Mouse (Mus musculus) liver, adult 2 months (tissue): ENCODE results near the gene Elp5. TPM values are rescaled to one million over a fixed set of nuclear protein-coding genes. Genes with fewer than 3 reads are reported as not detected.
A peak's percentile ranks its signal among the peaks of the same experiment; 100 is the strongest.

Source experiments
- DNase-seq: peaks from one replicate; pipeline ENCODE4 v3.0.0-alpha.2; 2011; ENCODE audit warnings: low read depth, low spot score; ENCODE audit errors: extremely low read depth
- H3K27ac ChIP-seq: fragments of 200-500 bp; replicated peaks from 2 replicates; pipeline ENCODE4 v1.5.1; 2012; ENCODE audit warnings: low read depth, mild to moderate bottlenecking, control low read depth, inconsistent platforms, low read length; ENCODE audit not compliant: insufficient read depth
- H3K27me3 ChIP-seq: fragments of 200-500 bp; 2 replicates; pipeline ENCODE4 v1.6.1; 2012; ENCODE audit warnings: mild to moderate bottlenecking, moderate library complexity, low read length, inconsistent platforms; ENCODE audit not compliant: control insufficient read depth, insufficient read depth
- H3K36me3 ChIP-seq: fragments of 200-500 bp; 2 replicates; pipeline ENCODE4 v1.6.1; 2012; ENCODE audit warnings: low read length, inconsistent platforms; ENCODE audit not compliant: control insufficient read depth, insufficient read depth
- H3K4me1 ChIP-seq: fragments of 200-500 bp; 2 replicates; pipeline ENCODE4 v1.6.1; 2011; ENCODE audit warnings: low read length; ENCODE audit not compliant: control insufficient read depth, insufficient read depth
- H3K4me3 ChIP-seq: fragments of 200-500 bp; 2 replicates; pipeline ENCODE4 v1.5.1; 2011; ENCODE audit warnings: low read depth, mild to moderate bottlenecking, control low read depth, low read length, moderate library complexity; ENCODE audit not compliant: insufficient read depth
- H3K79me2 ChIP-seq: fragments of 200-500 bp; 2 replicates; pipeline ENCODE4 v1.6.1; 2012; ENCODE audit warnings: inconsistent platforms, mild to moderate bottlenecking, low read length, moderate library complexity; ENCODE audit not compliant: control insufficient read depth, insufficient read depth
- H3K9ac ChIP-seq: fragments of 200-500 bp; 2 replicates; pipeline ENCODE4 v1.6.1; 2012; ENCODE audit warnings: low read depth, mild to moderate bottlenecking, control low read depth, inconsistent platforms, low read length
- CTCF ChIP-seq: fragments of 200-500 bp; IDR thresholded peaks from 2 replicates; pipeline ENCODE4 v1.5.1; 2011; ENCODE audit warnings: low read depth, low read length, control low read depth
- POLR2A ChIP-seq: fragments of 200-500 bp; IDR thresholded peaks from 2 replicates; pipeline ENCODE4 v1.6.1; 2011; ENCODE audit warnings: low read length, control low read depth; ENCODE audit not compliant: insufficient read depth; ENCODE audit errors: extremely low read depth
- WGBS: fragments of 180-500 bp; shearing (Covaris S2); methylation state at CpG from one replicate; pipeline ENCODE4 v1.1.7; 2018; 5-methylcytosine and 5-hydroxymethylcytosine counted together
- polyA plus RNA-seq: library from polyadenylated mRNA; depleted of rRNA; stranded (reverse); fragments of >200 nt; gene quantifications from 2 replicates; pipeline ENCODE4 v1.2.3, GENCODE M21; 2012
- total RNA-seq: library from RNA; depleted of rRNA; stranded (reverse); fragments of >200 nt; gene quantifications from 2 replicates; pipeline ENCODE4 v1.2.3, GENCODE M21; 2014

The Elp5 gene
- total and polyA plus RNA-seq, 2 experiments: 19.5 to 30.8 TPM

DNA sequence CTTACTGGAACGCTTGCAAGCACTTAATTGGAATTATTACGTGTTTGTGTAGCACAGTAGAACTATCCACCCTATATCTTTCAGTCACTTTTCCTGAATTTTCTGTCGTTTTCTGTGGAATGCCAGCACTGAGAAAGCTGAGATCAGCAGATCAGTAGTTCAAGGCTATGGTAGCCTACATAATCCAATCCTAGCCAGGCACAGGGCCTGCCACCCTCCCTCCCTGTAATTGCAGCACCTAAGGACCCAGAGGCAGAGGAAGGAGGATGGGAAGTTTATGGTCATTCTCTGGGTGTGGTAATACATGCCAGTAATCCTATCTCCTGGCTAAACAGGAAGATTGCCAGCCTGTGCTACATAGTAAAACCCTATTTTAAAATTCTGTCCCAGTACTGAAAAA, 59.5 kb downstream of the Elp5 start:
- no peaks in the 10 kb centered on the region for H3K27me3 ChIP-seq
- peaks cover 5% of the 10 kb centered on the region; the same call in 1 of the 2 replicates for H3K4me1 ChIP-seq
- WGBS: 49% methylated on average over 3 of the region's 3 CpGs
- H3K4me3 ChIP-seq: no peak overlapping the region
- peaks cover 11% of the 10 kb centered on the region for H3K79me2 ChIP-seq
- no peak for DNase-seq
- H3K36me3 ChIP-seq: peaks cover 14% of the 10 kb centered on the region
- no peak for TF ChIP-seq CTCF
- no peak for TF ChIP-seq POLR2A
- peak overlapping the region; percentile 90 for H3K27ac ChIP-seq
- H3K9ac ChIP-seq: peak overlapping the region; percentile 36; the same call in 1 of the 2 replicates

- TF ChIP-seq POLR2A (no peak), CTCF (no peak)
- Histone ChIP-seq H3K4me1 (peaks cover 5% of the 10 kb centered on the region; the same call in 1 of the 2 replicates), H3K79me2 (peaks cover 11% of the 10 kb centered on the region), H3K4me3 (peak overlapping the region; percentile 55), H3K9ac (peak overlapping the region; percentile 80), H3K27ac (peak overlapping the region; percentile 90), H3K27me3 (no peaks in the 10 kb centered on the region), H3K36me3 (peaks cover 20% of the 10 kb centered on the region)
- peak; percentile 46 for DNase-seq
- 3% methylated on average over 12 of the region's 12 CpGs for WGBS
These were observed 60.1 kb downstream of the Elp5 start for GRCm38 (mm10) chr11:69922012-69922756.

- peaks cover 21% of the 10 kb centered on the region for H3K36me3 ChIP-seq
- H3K79me2 ChIP-seq: peaks cover 11% of the 10 kb centered on the region
- H3K27me3 ChIP-seq: no peaks in the 10 kb centered on the region
- peak within 1 kb of the TSS; percentile 89 for H3K4me3 ChIP-seq
- peak within 1 kb of the TSS; percentile 93 for H3K27ac ChIP-seq
- peaks cover 5% of the 10 kb centered on the region; the same call in 1 of the 2 replicates for H3K4me1 ChIP-seq
- peak; percentile 99 for DNase-seq
- TF ChIP-seq CTCF: peak; percentile 63
- TF ChIP-seq POLR2A: peak; percentile 86
- whole genome bisulfite sequencing: under 1% methylated on average over 78 of the region's 78 CpGs
- H3K9ac ChIP-seq: peak within 1 kb of the TSS; percentile 97
These were observed 61.0 kb downstream of the Elp5 start, which contains the start of gene Eif5a for GRCm38 (mm10) chr11:69921114-69922011. TSS of gene Eif5a (minus strand) at chr11:69921958.

- Histone ChIP-seq H3K36me3 (peaks cover 24% of the 10 kb centered on the region), H3K27ac (peak overlapping the region; percentile 93), H3K4me3 (peak overlapping the region; percentile 89), H3K79me2 (peaks cover 11% of the 10 kb centered on the region), H3K27me3 (no peaks in the 10 kb centered on the region), H3K9ac (peak overlapping the region; percentile 97), H3K4me1 (peaks cover 9% of the 10 kb centered on the region; the same call in 1 of the 2 replicates)
- TF ChIP-seq CTCF (no peak), POLR2A (no peak)
- DNase-seq: no peak
- WGBS: 1% methylated on average over 64 of the region's 65 CpGs
These were observed 61.9 kb downstream of the Elp5 start for GRCm38 (mm10) chr11:69920266-69921031.

DNA sequence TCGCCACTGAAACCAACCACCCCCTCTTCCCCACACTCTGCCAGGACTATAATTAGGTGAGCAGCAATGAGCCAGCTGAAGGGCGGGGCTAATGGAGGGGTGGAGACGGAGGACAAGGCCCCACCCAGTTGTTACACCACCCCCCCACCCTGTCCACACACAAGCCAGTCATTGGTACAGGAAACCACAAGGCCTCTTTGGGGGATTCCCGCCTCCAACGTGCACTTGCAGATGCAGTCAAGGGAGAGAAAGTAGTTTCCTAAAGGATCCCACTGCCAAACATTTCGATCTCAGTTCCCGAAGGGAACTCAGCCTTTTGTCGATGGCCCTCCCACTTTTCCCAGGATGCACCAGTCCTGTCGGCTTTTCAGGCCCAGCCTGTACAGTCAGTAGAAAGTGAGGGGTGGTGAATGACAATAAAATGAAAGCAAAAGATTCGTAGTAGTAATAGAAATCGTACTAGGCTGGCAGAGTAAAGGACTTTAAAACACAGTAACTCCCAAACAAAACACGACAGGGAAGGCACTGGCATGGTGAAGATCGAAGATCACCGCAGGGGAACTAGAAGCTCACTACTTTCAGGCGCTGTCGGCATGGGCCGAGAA, 62.6 kb downstream of the Elp5 start:
- WGBS: under 1% methylated on average over 17 of the region's 17 CpGs
- peak overlapping the region; percentile 97 for H3K9ac ChIP-seq
- no peaks in the 10 kb centered on the region for H3K27me3 ChIP-seq
- H3K27ac ChIP-seq: peak overlapping the region; percentile 93
- no peak for TF ChIP-seq CTCF
- no peak for TF ChIP-seq POLR2A
- H3K36me3 ChIP-seq: peaks cover 24% of the 10 kb centered on the region
- H3K79me2 ChIP-seq: peaks cover 11% of the 10 kb centered on the region
- peak; percentile 82 for DNase-seq
- H3K4me3 ChIP-seq: peak overlapping the region; percentile 89
- peaks cover 13% of the 10 kb centered on the region for H3K4me1 ChIP-seq
